In the genomic region with DNA sequence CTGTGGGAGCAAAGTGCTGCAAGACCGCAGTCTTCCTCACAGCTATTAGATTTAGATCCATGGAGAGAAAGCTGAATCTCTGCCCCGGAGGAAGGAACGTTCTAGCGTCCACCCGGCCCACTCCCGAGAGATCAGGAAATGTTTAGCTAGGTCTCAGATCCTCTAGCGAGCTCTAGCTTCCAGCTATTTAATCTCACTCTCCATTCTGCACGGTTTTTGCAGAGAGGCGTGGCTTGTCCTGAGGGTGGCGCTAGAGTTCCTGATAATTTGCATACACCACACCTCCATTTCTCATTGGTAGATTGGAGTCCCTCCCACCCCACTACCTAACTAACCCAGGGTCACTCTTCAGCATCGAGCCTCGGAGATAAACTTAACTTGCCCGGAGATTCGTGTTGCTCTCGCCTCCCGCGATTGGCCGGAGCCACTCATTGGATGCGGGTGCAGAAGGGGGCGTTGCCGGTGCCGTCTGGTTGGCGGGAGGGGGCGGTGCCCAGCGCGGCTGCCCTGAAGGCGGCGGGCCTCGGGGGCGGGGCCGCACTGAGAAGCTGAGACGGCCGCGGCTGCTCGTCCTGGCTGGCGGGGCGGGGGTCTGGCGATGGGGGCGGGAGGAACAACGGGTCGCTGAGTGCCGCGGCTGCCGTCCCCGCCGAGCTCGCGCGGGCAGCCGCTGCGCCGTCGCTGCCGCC, we compare ENCODE assay signal across 8 mouse cellular contexts. TPM values are rescaled to one million over a fixed set of nuclear protein-coding genes. Genes with fewer than 3 reads are reported as not detected.
DNase-seq lines count a peak whose midpoint lies in the region; ATAC-seq and TF ChIP-seq lines count a peak whose summit lies in the region.

No protein-coding gene starts in this region.

- no peak for TF ChIP-seq EP300 in ES-Bruce4 (IDR thresholded peaks at IDR 0.05; ENCODE audit: insufficient read depth, low read depth, low read length)
- TF ChIP-seq EP300 in liver, postnatal 0 days (IDR thresholded peaks at IDR 0.05; ENCODE audit: low read depth) = no peak

- no peaks in the 10 kb centered on the region for H3K27me3 ChIP-seq in ES-Bruce4 (ENCODE audit: control insufficient read depth, insufficient read depth, low read length, poor library complexity, severe bottlenecking)
- no peaks in the 10 kb centered on the region for H3K27me3 ChIP-seq in forebrain, embryonic 13.5 days
- no peaks in the 10 kb centered on the region for H3K27me3 ChIP-seq in liver, postnatal 0 days (ENCODE audit: insufficient read depth, low read length)
- H3K27me3 ChIP-seq in neural tube, embryonic 14.5 days (ENCODE audit: control insufficient read depth, insufficient read depth, low read length) = no peaks in the 10 kb centered on the region

- intact Hi-C loops in heart, postnatal 10 days (cut with DNase I) = loop anchor here (2.0 kb wide), 1 partner anchor 387 kb away; no protein-coding TSS in a partner anchor

- H3K27ac ChIP-seq in ES-Bruce4 (ENCODE audit: insufficient read depth, low read length) = peak overlapping the region; percentile 79
- peak overlapping the region; percentile 94 for H3K27ac ChIP-seq in forebrain, embryonic 13.5 days
- peak overlapping the region; percentile 87 for H3K27ac ChIP-seq in liver, postnatal 0 days (ENCODE audit: low read depth)
- peak overlapping the region; percentile 93 for H3K27ac ChIP-seq in neural tube, embryonic 14.5 days (ENCODE audit: low read depth, low read length)

- peak overlapping the region; percentile 84 for H3K9ac ChIP-seq in ES-Bruce4 (ENCODE audit: low read depth, poor library complexity, severe bottlenecking)
- H3K9ac ChIP-seq in forebrain, embryonic 13.5 days = peak overlapping the region; percentile 95
- peak overlapping the region; percentile 61 for H3K9ac ChIP-seq in liver, postnatal 0 days (replicated peaks)
- peak overlapping the region; percentile 87 for H3K9ac ChIP-seq in neural tube, embryonic 14.5 days (replicated peaks; ENCODE audit: low read depth, low read length)

- no peaks in the 10 kb centered on the region for H3K9me3 ChIP-seq in ES-Bruce4 (replicated peaks; ENCODE audit: control insufficient read depth, insufficient read depth, low read length, poor library complexity, severe bottlenecking)
- no peaks in the 10 kb centered on the region for H3K9me3 ChIP-seq in forebrain, embryonic 13.5 days (replicated peaks)
- H3K9me3 ChIP-seq in liver, postnatal 0 days (ENCODE audit: low read length) = no peaks in the 10 kb centered on the region
- H3K9me3 ChIP-seq in neural tube, embryonic 14.5 days (ENCODE audit: control insufficient read depth, low read length) = no peaks in the 10 kb centered on the region

- under 1% methylated on average over 53 of the region's 54 CpGs for WGBS in forebrain, embryonic 13.5 days
- under 1% methylated on average over 53 of the region's 54 CpGs for WGBS in large intestine, adult 2 months
- WGBS in liver, postnatal 0 days (ENCODE audit: insufficient replicate concordance) = under 1% methylated on average over 39 of the region's 54 CpGs
- under 1% methylated on average over 46 of the region's 54 CpGs for WGBS in neural tube, embryonic 14.5 days

- peak; percentile 54 for TF ChIP-seq POLR2A in ES-Bruce4 (IDR thresholded peaks at IDR 0.05; ENCODE audit: insufficient read depth, low read length)

- TF ChIP-seq CTCF in ES-Bruce4 (IDR thresholded peaks at IDR 0.05; ENCODE audit: low read depth, low read length) = peak; percentile 40
- peak; percentile 75 for TF ChIP-seq CTCF in liver, postnatal 0 days (IDR thresholded peaks at IDR 0.05; ENCODE audit: low read depth)

- H3K4me3 ChIP-seq in ES-Bruce4 (ENCODE audit: low read depth, low read length) = peak overlapping the region; percentile 94
- H3K4me3 ChIP-seq in forebrain, embryonic 13.5 days = peak overlapping the region; percentile 90
- peak overlapping the region; percentile 74 for H3K4me3 ChIP-seq in liver, postnatal 0 days (ENCODE audit: low read depth, low read length)
- H3K4me3 ChIP-seq in neural tube, embryonic 14.5 days (ENCODE audit: low read depth, low read length) = peak overlapping the region; percentile 94

- peak overlapping the region; percentile 76 for H3K4me2 ChIP-seq in forebrain, embryonic 13.5 days
- peak overlapping the region; percentile 89 for H3K4me2 ChIP-seq in liver, postnatal 0 days (ENCODE audit: low read depth, low read length)
- peak overlapping the region; percentile 45 for H3K4me2 ChIP-seq in neural tube, embryonic 14.5 days (ENCODE audit: low read depth, low read length)

- no peaks in the 10 kb centered on the region for H3K4me1 ChIP-seq in ES-Bruce4 (ENCODE audit: control insufficient read depth, insufficient read depth, low read length)
- H3K4me1 ChIP-seq in forebrain, embryonic 13.5 days = peaks cover 16% of the 10 kb centered on the region; the same call in 1 of the 2 replicates
- peaks cover 9% of the 10 kb centered on the region for H3K4me1 ChIP-seq in liver, postnatal 0 days (ENCODE audit: insufficient read depth)
- H3K4me1 ChIP-seq in neural tube, embryonic 14.5 days (ENCODE audit: control insufficient read depth, insufficient read depth, low read length) = peaks cover 11% of the 10 kb centered on the region; the same call in 1 of the 2 replicates

- ATAC-seq in cerebellum, adult (ENCODE audit: insufficient number of reproducible peaks, low FRiP score, low TSS enrichment) = peak; percentile 96
- ATAC-seq in forebrain, embryonic 13.5 days = peak; percentile 98
- peak; percentile 97 for ATAC-seq in liver, postnatal 0 days
- peak; percentile 98 for ATAC-seq in neural tube, embryonic 14.5 days (ENCODE audit: low read depth)

- H3K36me3 ChIP-seq in ES-Bruce4 (ENCODE audit: control insufficient read depth, insufficient read depth, low read length, poor library complexity, severe bottlenecking) = no peaks in the 10 kb centered on the region
- H3K36me3 ChIP-seq in forebrain, embryonic 13.5 days (ENCODE audit: poor library complexity, severe bottlenecking) = no peaks in the 10 kb centered on the region
- no peaks in the 10 kb centered on the region for H3K36me3 ChIP-seq in liver, postnatal 0 days (replicated peaks; ENCODE audit: insufficient read depth, low read length)
- no peaks in the 10 kb centered on the region for H3K36me3 ChIP-seq in neural tube, embryonic 14.5 days (ENCODE audit: control insufficient read depth, insufficient read depth, low read length)

- peak; percentile 98 to 99 for DNase-seq in heart, postnatal 10 days
- DNase-seq in large intestine, adult 2 months (ENCODE audit: low read depth, low spot score) = peak; percentile 99
- DNase-seq in liver, postnatal 0 days = peak; percentile 96
- peak; percentile 99 for DNase-seq in testis, postnatal 10 days (ENCODE audit: low spot score)

RNA-seq across cellular contexts. Expression of a gene that starts 1.1 kb away (rescaled TPM):
- polyA plus RNA-seq in ES-Bruce4 (2011; ENCODE audit: insufficient read depth, insufficient read length, low read depth, missing spikeins) = 24.1 and 26.4 TPM in 2 replicates
- 15.5 and 16.2 TPM in 2 replicates for polyA plus RNA-seq in forebrain, embryonic 13.5 days (2015; fragmentation: Nextera tagmentation; extraction: Ambion mirVana)
- 10 to 100 TPM; 25.0 to 31.3 TPM for total RNA-seq in heart, postnatal 10 days (2021)
- 3.2 and 5.1 TPM in 2 replicates for polyA plus RNA-seq in large intestine, adult 2 months (2012; rRNA removed)
- polyA plus RNA-seq in liver, postnatal 0 days (2015; fragmentation: Nextera tagmentation; extraction: Ambion mirVana) = 3.4 and 3.7 TPM in 2 replicates
- polyA plus RNA-seq in neural tube, embryonic 14.5 days (2014; fragmentation: Nextera tagmentation; extraction: Ambion mirVana) = 18.7 and 33.6 TPM in 2 replicates

Comparison
In these comparisons a context has a peak if more than half of its experiments do, and no peak if none do; other contexts are left out.
1. Peak in every context shown above with its lines: DNase-seq, ATAC-seq, H3K4me3 ChIP-seq and H3K27ac ChIP-seq.